Mouse (Mus musculus): Measurements from ENCODE around the gene Sppl2b.

DNA sequence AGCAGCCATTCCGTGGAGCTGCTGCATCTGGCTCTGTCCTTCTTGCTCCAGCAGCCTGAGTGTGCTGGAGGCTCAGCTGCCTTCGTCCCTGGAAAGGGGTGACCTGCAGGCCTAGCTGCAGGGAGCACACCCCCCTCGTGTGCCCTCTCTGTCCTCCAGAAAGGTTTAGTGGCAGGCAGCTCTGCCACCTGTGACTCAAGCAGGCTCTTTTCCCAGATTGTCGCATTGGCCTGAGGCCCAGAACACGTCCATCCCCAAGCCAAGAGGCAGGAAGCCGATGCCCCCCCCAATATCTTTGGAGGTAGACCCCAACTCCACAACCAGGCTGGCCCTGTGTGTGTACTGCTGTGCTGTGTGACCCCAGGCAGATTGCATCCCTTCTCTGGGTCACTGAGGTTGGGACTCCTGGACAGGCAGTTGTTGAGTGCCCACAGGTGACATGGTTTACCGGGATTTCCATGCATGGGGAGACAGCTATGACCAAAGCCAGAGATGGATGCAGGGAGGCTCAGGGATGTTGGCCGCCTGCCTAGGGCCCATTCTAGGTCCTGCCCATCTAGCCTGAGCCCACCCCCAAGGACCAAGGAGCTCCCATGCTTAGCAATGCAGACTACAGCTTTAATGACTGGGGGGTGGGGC, 9.9 kb upstream of the Sppl2b start:
- no peak for TF ChIP-seq CTCF (IDR thresholded peaks at IDR 0.05; ENCODE audit: low read depth)
- no peak for TF ChIP-seq EP300 (IDR thresholded peaks at IDR 0.05; ENCODE audit: low read depth)

All from liver, postnatal 0 days (tissue).